Mouse (Mus musculus) MEL (cell line): ENCODE measurements around the gene Cacna1s. TPM values are rescaled to one million over a fixed set of nuclear protein-coding genes. Genes with fewer than 3 reads are reported as not detected.

Experiments
- DNase-seq: peaks from one replicate; pipeline ENCODE4 v3.0.0; 2011; ENCODE audit warnings: low read depth, low spot score
- H3K27ac ChIP-seq: 2 replicates; pipeline ENCODE4 v1.5.1; 2012; ENCODE audit warnings: low read depth, mild to moderate bottlenecking, control low read depth, low read length, moderate library complexity; ENCODE audit not compliant: control insufficient read depth
- H3K27me3 ChIP-seq, 2 experiments: fragments of 150-350 bp in 1 of 2; sonication (generic) in 1 of 2; 2 replicates each; pipeline ENCODE4 v1.6.1; 2012; ENCODE audit warnings: low read length in 2 of 2, mild to moderate bottlenecking in 2 of 2, improper control_type of control experiment in 1 of 2, moderate library complexity in 1 of 2; ENCODE audit not compliant: insufficient read depth in 2 of 2, control insufficient read depth in 1 of 2
- H3K36me3 ChIP-seq, 2 experiments: 2 replicates each; pipeline ENCODE4 v1.6.1; 2012 to 2014; ENCODE audit warnings: low read length in 2 of 2, improper control_type of control experiment in 1 of 2, inconsistent platforms in 1 of 2, mild to moderate bottlenecking in 1 of 2; ENCODE audit not compliant: insufficient read depth in 2 of 2, control insufficient read depth in 1 of 2
- H3K4me1 ChIP-seq, 2 experiments: fragments of 150-350 bp in 1 of 2; sonication (generic) in 1 of 2; 2 replicates each; pipeline ENCODE4 v1.6.1; 2012; ENCODE audit warnings: low read length in 2 of 2, improper control_type of control experiment in 1 of 2, mild to moderate bottlenecking in 1 of 2; ENCODE audit not compliant: insufficient read depth in 2 of 2, control insufficient read depth in 1 of 2
- H3K4me3 ChIP-seq, 2 experiments: fragments of 150-350 bp in 1 of 2; sonication (generic) in 1 of 2; 2 replicates each; pipeline ENCODE4 v1.5.1; 2012; ENCODE audit warnings: low read depth in 2 of 2, low read length in 2 of 2, mild to moderate bottlenecking in 2 of 2, moderate library complexity in 2 of 2, control low read depth in 1 of 2, improper control_type of control experiment in 1 of 2; ENCODE audit not compliant: control insufficient read depth in 1 of 2, insufficient read depth in 1 of 2
- H3K79me2 ChIP-seq: 2 replicates; pipeline ENCODE4 v1.6.1; 2012; ENCODE audit warnings: mild to moderate bottlenecking, low read length, moderate library complexity; ENCODE audit not compliant: control insufficient read depth, poor library complexity, insufficient read depth
- H3K9ac ChIP-seq: 2 replicates; pipeline ENCODE4 v1.6.1; 2012; ENCODE audit warnings: low read depth, mild to moderate bottlenecking, control low read depth, low read length, moderate library complexity; ENCODE audit not compliant: control insufficient read depth, poor library complexity, severe bottlenecking
- H3K9me3 ChIP-seq: fragments of 150-350 bp; sonication (generic); replicated peaks from 2 replicates; pipeline ENCODE4 v1.6.1; 2012; ENCODE audit warnings: mild to moderate bottlenecking, low read length, improper control_type of control experiment, moderate library complexity; ENCODE audit not compliant: insufficient read depth
- CHD2 ChIP-seq: IDR thresholded peaks from 2 replicates; pipeline ENCODE4 v1.6.1; 2011; ENCODE audit warnings: low read length, improper control_type of control experiment
- CTCF ChIP-seq, 3 experiments: IDR thresholded peaks in 2 of 3; conservative IDR thresholded peaks in 1 of 3; 2 replicates each; pipeline ENCODE4 v1.5.1; 2011 to 2012; ENCODE audit warnings: low read length in 3 of 3, low read depth in 2 of 3, mild to moderate bottlenecking in 2 of 3, improper control_type of control experiment in 1 of 3, inconsistent platforms in 1 of 3, mixed read lengths in 1 of 3, moderate library complexity in 1 of 3; ENCODE audit not compliant: control insufficient read depth in 1 of 3, insufficient read depth in 1 of 3, poor library complexity in 1 of 3, severe bottlenecking in 1 of 3
- E2F4 ChIP-seq: IDR thresholded peaks from 2 replicates; pipeline ENCODE4 v1.6.1; 2011; ENCODE audit warnings: low read depth, low read length, improper control_type of control experiment, borderline replicate concordance
- EP300 ChIP-seq, 2 experiments: IDR thresholded peaks; 2 replicates each; pipeline ENCODE4 v1.6.1; 2011; ENCODE audit warnings: improper control_type of control experiment in 2 of 2, low read length in 2 of 2, low read depth in 1 of 2, mild to moderate bottlenecking in 1 of 2
- ETS1 ChIP-seq: IDR thresholded peaks from 2 replicates; pipeline ENCODE4 v1.6.1; 2012; ENCODE audit warnings: low read depth, mild to moderate bottlenecking, inconsistent platforms, low read length, improper control_type of control experiment, moderate library complexity
- GABPA ChIP-seq: IDR thresholded peaks from 2 replicates; pipeline ENCODE4 v1.6.1; 2012; ENCODE audit warnings: low read depth, mild to moderate bottlenecking, inconsistent platforms, low read length, improper control_type of control experiment, moderate library complexity
- GATA1 ChIP-seq: IDR thresholded peaks from 2 replicates; pipeline ENCODE4 v1.6.1; 2011; ENCODE audit warnings: low read depth, low read length, improper control_type of control experiment
- HCFC1 ChIP-seq: IDR thresholded peaks from 2 replicates; pipeline ENCODE4 v1.6.1; 2012; ENCODE audit warnings: low read depth, mild to moderate bottlenecking, inconsistent platforms, low read length, improper control_type of control experiment, moderate library complexity
- MAFK ChIP-seq: IDR thresholded peaks from 2 replicates; pipeline ENCODE4 v1.6.1; 2011; ENCODE audit warnings: low read depth, mild to moderate bottlenecking, low read length, improper control_type of control experiment, borderline replicate concordance
- MAX ChIP-seq: IDR thresholded peaks from 2 replicates; pipeline ENCODE4 v1.6.1; 2011; ENCODE audit warnings: low read length, improper control_type of control experiment
- MAZ ChIP-seq: IDR thresholded peaks from 2 replicates; pipeline ENCODE4 v1.6.1; 2012; ENCODE audit warnings: low read depth, mild to moderate bottlenecking, inconsistent platforms, low read length, improper control_type of control experiment
- MYB ChIP-seq: IDR thresholded peaks from 2 replicates; pipeline ENCODE4 v1.6.1; 2011; ENCODE audit warnings: mild to moderate bottlenecking, low read depth, low read length, improper control_type of control experiment
- NELFE ChIP-seq: IDR thresholded peaks from 2 replicates; pipeline ENCODE4 v1.6.1; 2011; ENCODE audit warnings: low read depth, low read length, improper control_type of control experiment
- POLR2AphosphoS2 ChIP-seq: IDR thresholded peaks from 2 replicates; pipeline ENCODE4 v1.6.1; 2011; ENCODE audit warnings: low read length, improper control_type of control experiment
- RAD21 ChIP-seq: IDR thresholded peaks from 2 replicates; pipeline ENCODE4 v1.6.1; 2011; ENCODE audit warnings: mild to moderate bottlenecking, low read depth, low read length, improper control_type of control experiment
- RCOR1 ChIP-seq: IDR thresholded peaks from 2 replicates; pipeline ENCODE4 v1.6.1; 2012; ENCODE audit warnings: low read depth, mild to moderate bottlenecking, inconsistent platforms, low read length, improper control_type of control experiment
- SMC3 ChIP-seq: IDR thresholded peaks from 2 replicates; pipeline ENCODE4 v1.6.1; 2011; ENCODE audit warnings: low read depth, low read length, improper control_type of control experiment
- TBP ChIP-seq: IDR thresholded peaks from 2 replicates; pipeline ENCODE4 v1.8.0; 2011; ENCODE audit warnings: low read depth, low read length, improper control_type of control experiment
- UBTF ChIP-seq: IDR thresholded peaks from 2 replicates; pipeline ENCODE4 v1.6.1; 2012; ENCODE audit warnings: low read depth, mild to moderate bottlenecking, inconsistent platforms, low read length, improper control_type of control experiment, moderate library complexity, borderline replicate concordance; ENCODE audit not compliant: insufficient read depth
- USF1 ChIP-seq: IDR thresholded peaks from 2 replicates; pipeline ENCODE4 v1.6.1; 2014; ENCODE audit warnings: low read depth, mild to moderate bottlenecking, inconsistent platforms, low read length, improper control_type of control experiment, moderate library complexity
- USF2 ChIP-seq, 2 experiments: IDR thresholded peaks; 2 replicates each; pipeline ENCODE4 v1.6.1; 2011 to 2012; ENCODE audit warnings: improper control_type of control experiment in 2 of 2, low read length in 2 of 2, borderline replicate concordance in 1 of 2, inconsistent platforms in 1 of 2, low read depth in 1 of 2, mild to moderate bottlenecking in 1 of 2; ENCODE audit not compliant: insufficient read depth in 1 of 2
- ZC3H11A ChIP-seq: IDR thresholded peaks from 2 replicates; pipeline ENCODE4 v1.6.1; 2012; ENCODE audit warnings: low read depth, mild to moderate bottlenecking, inconsistent platforms, low read length, improper control_type of control experiment
- ZKSCAN1 ChIP-seq: IDR thresholded peaks from 2 replicates; pipeline ENCODE4 v1.6.1; 2012; ENCODE audit warnings: low read depth, mild to moderate bottlenecking, inconsistent platforms, low read length, improper control_type of control experiment, moderate library complexity
- ZMIZ1 ChIP-seq: IDR thresholded peaks from 2 replicates; pipeline ENCODE4 v1.6.1; 2012; ENCODE audit warnings: low read depth, mild to moderate bottlenecking, inconsistent platforms, low read length, improper control_type of control experiment, moderate library complexity
- ZNF384 ChIP-seq: IDR thresholded peaks from 2 replicates; pipeline ENCODE4 v1.6.1; 2012; ENCODE audit warnings: low read depth, mild to moderate bottlenecking, inconsistent platforms, low read length, improper control_type of control experiment
- polyA plus RNA-seq, 2 experiments: library from polyadenylated mRNA; stranded (reverse) in 1 of 2; unstranded in 1 of 2; fragments of >175 nt in 1 of 2; fragments of >200 nt in 1 of 2; gene quantifications; 2 replicates each; pipeline versions ENCODE4 v1.2.1 to v1.2.4; 2012; ENCODE audit warnings: low replicate concordance in 2 of 2, low read depth in 1 of 2; ENCODE audit not compliant: insufficient read length in 2 of 2, insufficient read depth in 1 of 2, missing spikeins in 1 of 2
- total RNA-seq: library from RNA; depleted of rRNA; stranded (reverse); fragments of 300-350 nt; gene quantifications from 2 replicates; pipeline ENCODE4 v1.2.3, GENCODE M21; 2012

Gene Cacna1s
- total and polyA plus RNA-seq, 3 experiments: not detected

DNA sequence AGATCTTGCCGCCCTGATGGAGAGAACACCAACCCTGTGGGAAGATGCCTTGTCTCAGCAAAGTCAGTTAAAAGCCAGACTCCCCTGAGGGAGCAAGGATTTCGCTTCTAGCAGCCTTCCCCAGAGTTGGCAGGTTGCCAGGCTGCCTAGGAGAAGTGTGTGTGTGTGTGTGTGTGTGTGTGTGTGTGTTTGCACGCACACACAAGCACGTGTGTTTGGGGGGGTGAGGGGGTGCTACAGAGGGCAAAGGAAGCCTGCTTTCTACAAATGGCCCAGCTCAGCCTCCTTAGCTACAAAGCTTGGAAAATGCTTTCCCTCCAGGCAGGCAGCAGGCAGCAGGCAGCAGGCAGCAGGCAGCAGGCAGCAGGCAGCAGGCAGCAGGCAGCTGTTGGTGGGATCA, 85.0 kb downstream of the Cacna1s start (continued):
- TF ChIP-seq EP300 (IDR thresholded peaks at IDR 0.05; ENCODE audit: low read depth in 1 of 2, low read length in 2 of 2) (0 out of 4 replicates have a peak, but pooled peaks of 1 of the 2 experiments have one; percentile 11), MAFK (no peak), ZKSCAN1 (no peak), POLR2AphosphoS2 (no peak), RAD21 (no peak), MAZ (0 out of 2 replicates have a peak, but pooled peaks have one; percentile 20), GABPA (no peak), GATA1 (no peak), MYB (no peak), USF1 (no peak), NELFE (no peak), ZC3H11A (no peak), CHD2 (no peak), ZNF384 (no peak)

DNA sequence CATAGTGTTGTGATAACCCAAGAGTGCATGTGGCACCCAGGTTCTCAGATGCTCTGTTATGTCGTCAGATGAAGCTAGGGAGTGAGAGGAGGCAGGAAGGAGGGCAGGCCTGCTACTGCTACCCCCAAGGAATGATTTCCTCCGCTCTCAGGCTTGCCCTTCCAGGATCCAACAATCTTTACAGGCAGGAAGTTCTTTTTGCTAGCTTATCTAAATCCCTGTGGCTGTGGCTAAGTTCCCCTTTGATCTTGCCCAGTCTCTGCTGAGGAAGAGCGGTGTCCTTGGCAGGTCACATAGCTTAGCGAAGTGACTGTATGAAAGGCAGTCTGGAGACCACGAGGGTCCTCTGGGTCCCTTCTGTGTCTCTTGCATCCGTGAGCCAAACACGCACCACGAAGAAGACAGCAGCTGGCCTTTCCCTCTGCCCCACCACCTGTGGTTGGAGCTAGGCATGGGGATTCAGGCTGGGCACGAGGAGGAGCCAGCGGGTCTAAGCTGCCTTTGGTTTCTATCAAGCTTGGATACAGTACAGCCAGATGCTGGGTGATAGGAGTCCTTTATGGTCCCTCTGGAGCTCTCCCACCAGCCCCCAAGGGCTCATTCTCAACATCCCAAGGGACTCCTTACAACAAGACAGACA, 85.8 kb downstream of the Cacna1s start:
- Histone ChIP-seq H3K36me3 (peaks cover 0 to 35% of the 10 kb centered on the region in 2 experiments; a peak in 3 of 4 replicates), H3K79me2 (peaks cover 3% of the 10 kb centered on the region; the same call in 1 of the 2 replicates), H3K9ac (no peak overlapping the region), H3K27ac (no peak overlapping the region), H3K4me3 (no peak overlapping the region), H3K9me3 (no peaks in the 10 kb centered on the region), H3K4me1 (peaks cover 26 to 47% of the 10 kb centered on the region in 2 experiments), H3K27me3 (no peaks in the 10 kb centered on the region)
- peak; percentile 46 for DNase-seq
- TF ChIP-seq RCOR1 (peak; percentile 68), MAFK (no peak), TBP (peak; percentile 94), HCFC1 (no peak), GATA1 (peak; percentile 51)

DNA sequence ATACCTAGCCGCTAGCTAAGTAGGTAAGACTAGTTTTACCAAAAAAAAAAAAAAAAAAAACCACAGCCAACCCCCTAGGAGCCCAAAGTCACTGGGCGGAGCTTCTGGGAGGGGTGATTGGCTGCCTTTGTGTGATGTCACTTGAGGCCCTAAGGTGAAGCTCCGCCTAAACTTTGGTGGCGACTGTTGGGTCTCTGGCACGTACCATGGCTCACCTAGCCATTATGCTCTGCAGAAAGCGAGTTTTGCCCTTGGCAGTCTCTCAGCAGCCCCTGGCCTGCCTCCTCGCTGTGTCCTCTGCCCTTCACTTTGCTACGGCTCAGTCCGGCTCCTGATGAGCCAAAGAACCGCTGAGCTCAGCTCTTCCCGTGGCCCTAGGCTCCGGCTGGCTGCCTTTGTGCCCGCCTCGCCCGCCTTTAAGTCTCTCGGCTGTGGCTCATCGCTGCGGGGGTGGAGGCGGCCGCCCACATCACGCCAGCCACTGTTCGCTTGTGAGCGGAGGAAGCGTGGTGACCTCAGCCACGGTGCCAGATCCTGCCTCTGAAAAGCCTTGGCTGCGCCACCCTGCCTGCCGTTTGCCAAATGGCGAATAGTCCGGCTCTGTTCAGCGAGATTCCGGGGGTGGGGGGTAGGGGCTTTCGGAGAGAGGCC, 87.6 kb downstream of the Cacna1s start:
- no peak for DNase-seq
- Histone ChIP-seq H3K27ac (no peak overlapping the region), H3K9ac (no peak overlapping the region), H3K4me3 (no peak overlapping the region), H3K27me3 (no peaks in the 10 kb centered on the region), H3K36me3 (peaks cover 0 to 24% of the 10 kb centered on the region in 2 experiments; a peak in 3 of 4 replicates), H3K4me1 (peaks cover 13 to 32% of the 10 kb centered on the region in 2 experiments), H3K9me3 (no peaks in the 10 kb centered on the region), H3K79me2 (peaks cover 3% of the 10 kb centered on the region; the same call in 1 of the 2 replicates)
- TF ChIP-seq ETS1 (no peak), NELFE (no peak), ZC3H11A (no peak), USF2 (IDR thresholded peaks at IDR 0.05; ENCODE audit: borderline replicate concordance in 1 of 2, insufficient read depth in 1 of 2, low read depth in 1 of 2, low read length in 2 of 2) (no peak), E2F4 (no peak), ZMIZ1 (no peak), CTCF (IDR thresholded peaks at IDR 0.05 in 2 of 3, conservative IDR thresholded peaks at IDR 0.05 in 1 of 3; ENCODE audit: control insufficient read depth in 1 of 3, insufficient read depth in 1 of 3, low read depth in 2 of 3, low read length in 3 of 3, poor library complexity in 1 of 3, severe bottlenecking in 1 of 3) (no peak), EP300 (IDR thresholded peaks at IDR 0.05; ENCODE audit: low read depth in 1 of 2, low read length in 2 of 2) (no peak), ZKSCAN1 (no peak), UBTF (no peak), MAX (no peak), GATA1 (no peak), SMC3 (no peak)
